Mouse (Mus musculus) cerebellum, postnatal 36 days (tissue): ENCODE data around the gene Nxf2.
A peak's percentile ranks its signal among the peaks of the same experiment; 100 is the strongest.
"Not testable (repeated sequence)": the region's sequence is repeated elsewhere in the genome, so short reads cannot be mapped to it uniquely, and the experiment has no call there.

ENCODE experiments used
- DNase-seq, 2 experiments: peaks; one replicate each; pipeline ENCODE4 v3.0.0; 2021 to 2022; ENCODE audit warnings: mixed read lengths in 2 of 2

The Nxf2 gene

GRCm38 (mm10) chrX:134964546-134964945, at the start of gene Nxf2:
Gene Nxf2 (minus strand): TSS chrX:134964754.
- DNase-seq: no peak

DNA sequence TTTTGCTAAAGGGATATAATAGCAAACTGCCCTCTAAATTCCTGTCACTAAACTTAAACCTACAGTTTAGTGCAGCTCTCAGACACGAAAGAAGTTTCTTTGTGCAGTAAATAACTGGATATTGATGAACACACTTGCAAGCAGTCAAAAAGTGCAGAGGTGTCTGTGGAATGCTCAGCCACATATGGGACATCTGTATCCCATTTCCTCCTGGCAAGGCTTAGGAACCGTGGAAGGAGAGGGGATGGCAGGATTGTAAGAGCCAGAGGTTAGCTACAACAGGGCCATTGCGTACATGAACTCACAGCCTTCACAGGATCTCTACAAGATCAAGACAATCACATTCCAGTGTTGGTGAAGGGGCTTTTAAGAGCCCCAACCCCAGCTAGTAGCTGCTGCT, 46.8 kb upstream of the Nxf2 start:
- no peak for DNase-seq

- DNase-seq: no peak
These were observed 44.9 kb upstream of the Nxf2 start for GRCm38 (mm10) chrX:135009471-135009815.

DNA sequence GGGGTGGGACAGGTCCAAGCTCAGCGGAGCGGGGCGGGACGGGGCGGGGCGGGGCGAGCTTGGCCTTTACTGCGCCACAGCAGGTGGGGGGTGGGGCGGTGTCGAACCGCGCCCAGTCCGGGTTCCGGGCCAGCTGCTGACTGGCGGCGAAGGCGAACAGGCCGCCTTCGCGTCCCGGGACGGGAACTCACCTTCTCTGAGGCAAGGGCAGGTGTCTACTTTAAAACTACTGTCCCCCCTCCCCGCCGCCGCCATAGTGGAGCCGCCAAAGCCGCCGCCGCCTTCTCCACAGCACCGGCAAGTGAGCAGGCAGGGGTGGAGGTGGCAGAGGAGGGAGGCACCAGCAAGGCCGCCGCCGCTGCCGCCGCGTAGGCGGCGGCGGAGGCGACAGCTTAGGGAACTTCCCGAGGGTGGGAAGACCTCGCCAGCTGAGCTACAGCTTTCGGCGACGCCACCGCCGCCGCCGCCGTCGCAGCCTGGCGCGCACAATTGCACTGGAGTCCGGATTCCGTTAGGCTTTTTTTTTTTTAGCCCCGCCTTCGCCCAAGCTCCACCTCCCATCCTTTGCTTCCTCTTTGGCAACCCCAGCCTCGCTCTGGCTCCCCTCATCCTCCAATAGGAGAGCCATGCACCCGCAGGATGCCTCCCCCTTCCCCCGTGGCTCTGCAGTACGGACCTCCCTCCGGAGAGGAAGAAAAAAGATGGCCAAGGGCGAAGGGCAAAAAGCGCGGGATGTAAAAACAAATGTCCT, 44.3 kb upstream of the Nxf2 start, which contains the start of gene Zmat1:
TSS of gene Zmat1 (minus strand) at position 490 of the 751 bp plus-strand sequence.
- peak; percentile 77 to 86 for DNase-seq

- no peak for DNase-seq
These were observed 43.5 kb upstream of the Nxf2 start for GRCm38 (mm10) chrX:135008021-135008420.

DNA sequence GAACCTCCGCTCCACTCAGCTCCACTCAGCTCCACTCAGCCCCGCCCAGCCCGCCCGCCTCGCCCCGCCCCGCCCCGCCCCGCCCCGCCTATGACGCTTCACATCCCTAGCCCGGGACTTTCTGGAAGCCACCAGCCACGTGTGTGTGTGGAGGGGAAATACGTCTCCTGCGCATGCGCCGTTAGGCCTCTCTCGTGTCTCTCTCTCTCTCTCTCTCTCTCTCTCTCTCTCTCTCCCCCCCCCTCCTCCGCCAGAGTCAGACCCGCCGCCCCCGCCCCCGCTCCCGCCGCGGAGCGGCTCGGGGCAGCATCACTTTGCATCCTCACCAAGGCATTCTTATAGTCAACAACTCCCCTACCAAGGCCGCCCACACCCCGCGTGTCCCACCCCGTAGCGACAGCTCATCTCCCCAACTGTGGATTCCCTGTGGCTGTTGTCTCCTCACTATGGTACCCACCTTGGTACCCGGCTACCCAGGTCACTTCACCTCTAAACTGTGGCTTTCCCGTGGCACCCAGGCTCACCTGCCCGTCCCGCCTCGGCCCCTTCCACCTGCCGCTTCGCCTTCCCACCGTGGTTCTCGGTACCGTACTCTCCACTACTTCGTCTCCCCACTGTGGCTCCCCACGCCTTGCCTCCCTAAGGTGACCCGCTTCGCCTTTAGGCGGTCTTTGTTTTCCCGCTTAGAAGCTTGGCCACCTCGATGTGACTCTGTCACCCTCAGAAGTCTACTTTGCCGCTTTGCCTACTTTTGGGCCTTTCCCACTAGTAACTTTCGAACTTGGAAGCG, 1.1 kb downstream of the Nxf2 start:
- peak; percentile 38 to 59 for DNase-seq

DNA sequence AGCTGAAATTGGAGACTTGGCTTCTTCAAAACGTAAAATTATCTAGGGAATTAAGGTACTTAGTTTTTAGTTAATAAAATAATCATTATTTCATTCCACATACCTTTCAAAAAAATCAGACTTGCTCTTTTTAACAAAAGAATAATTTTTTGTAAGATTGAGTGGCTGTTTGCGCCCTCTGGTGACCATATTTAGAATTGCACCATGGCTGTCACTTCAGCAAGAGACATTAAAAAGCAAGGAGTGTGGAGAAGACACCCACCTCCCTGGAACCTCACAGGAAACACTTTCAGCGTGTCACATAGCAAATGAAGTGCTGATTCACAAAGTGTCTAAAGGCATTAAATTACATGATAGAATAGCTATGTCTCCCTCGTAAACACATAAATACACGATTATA, 34.2 kb downstream of the Nxf2 start:
- peak; percentile 33 to 46 for DNase-seq

DNA sequence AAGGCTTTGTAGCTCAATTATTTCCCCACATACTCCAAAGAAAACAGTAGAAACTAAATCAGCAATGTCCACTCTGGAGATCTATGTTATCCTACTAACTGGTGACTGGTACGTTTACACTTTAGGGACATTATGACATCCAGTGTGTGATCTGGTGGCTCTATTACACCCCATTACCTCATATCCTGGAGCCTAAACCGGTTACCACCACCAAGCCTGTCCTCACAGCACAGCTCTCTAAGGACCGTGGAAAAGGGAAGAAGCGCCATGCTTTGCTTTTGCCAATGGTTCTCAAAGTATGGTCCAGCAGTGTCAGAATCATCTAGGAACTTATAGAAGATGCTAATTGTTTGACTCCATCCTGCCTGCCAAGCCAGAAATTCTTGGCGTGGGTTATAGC, 34.6 kb downstream of the Nxf2 start:
- DNase-seq: no peak

DNA sequence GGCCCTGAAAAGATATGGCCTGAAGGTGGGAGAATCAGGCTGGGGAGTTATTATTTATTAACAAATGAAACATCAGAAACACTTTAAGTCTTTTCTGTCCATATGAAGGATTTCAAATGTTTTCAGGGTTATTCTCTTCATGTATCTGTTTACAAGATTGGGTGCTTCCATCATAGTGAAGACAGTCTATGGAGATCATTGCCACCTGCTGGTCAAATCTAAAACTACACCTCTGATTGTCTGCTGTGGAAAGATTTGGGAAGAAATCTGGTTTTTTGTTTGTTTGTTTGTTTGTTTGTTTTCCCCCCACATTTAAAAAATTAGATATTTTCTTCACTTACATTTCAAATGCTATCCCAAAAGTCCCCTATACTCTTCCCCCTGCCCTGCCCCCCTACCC, 39.5 kb downstream of the Nxf2 start:
- DNase-seq: peak; percentile 10 to 48

DNA sequence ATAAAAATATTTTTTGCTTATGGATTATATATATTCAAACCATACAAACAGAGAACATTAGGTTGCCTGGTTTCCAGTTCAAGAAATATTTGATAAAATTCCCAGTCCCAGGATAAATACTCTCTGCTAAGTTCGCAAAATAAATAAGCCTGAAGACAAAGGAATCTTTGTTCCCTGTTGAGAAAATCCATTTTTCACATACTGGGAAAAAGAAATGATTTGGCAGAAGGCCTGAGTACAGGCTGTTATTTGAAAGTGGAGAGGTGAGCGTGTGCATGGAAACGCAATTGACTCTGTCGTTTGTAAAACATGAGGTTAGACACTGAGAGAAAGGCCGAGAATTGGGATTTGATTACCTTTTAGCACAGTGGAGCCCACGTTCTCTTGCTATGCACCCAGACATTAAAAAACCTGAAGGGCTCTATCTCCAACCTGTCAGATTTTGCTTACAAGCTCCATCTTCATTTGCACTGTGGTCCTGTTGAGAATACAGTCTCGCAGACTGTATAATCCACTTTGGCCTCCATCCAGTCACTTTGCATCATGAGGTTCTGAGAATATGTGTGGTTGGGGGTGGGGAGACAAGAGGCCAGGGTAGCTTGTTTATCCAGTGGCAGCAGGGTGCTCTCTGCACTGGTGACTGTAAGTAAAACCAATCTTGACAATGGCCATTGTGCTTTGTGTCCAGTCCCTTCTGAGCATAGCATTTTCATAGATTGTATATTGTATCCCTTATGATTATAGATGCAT, 40.7 kb downstream of the Nxf2 start:
- no peak for DNase-seq

- DNase-seq: no peak
These were observed 45.3 kb downstream of the Nxf2 start for GRCm38 (mm10) chrX:134919220-134919619.

DNA sequence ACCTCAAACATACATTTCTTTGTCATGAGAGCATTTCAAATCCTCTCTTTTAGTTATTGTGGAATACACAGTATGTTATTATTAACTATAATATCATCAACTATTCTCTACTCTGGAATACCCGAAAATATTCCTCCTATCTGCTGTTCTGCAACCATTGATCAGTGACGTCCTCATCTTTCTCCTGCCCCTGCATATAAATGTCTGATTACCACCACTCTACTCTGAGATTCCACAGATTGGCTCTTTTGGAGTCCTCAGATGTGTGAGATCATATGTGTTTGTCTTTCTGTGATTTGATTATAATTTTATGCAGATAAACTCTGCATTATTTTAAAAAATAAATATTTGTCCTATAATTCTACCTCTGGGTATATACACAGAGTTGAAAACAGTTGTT, 48.8 kb downstream of the Nxf2 start:
- DNase-seq: no peak

DNA sequence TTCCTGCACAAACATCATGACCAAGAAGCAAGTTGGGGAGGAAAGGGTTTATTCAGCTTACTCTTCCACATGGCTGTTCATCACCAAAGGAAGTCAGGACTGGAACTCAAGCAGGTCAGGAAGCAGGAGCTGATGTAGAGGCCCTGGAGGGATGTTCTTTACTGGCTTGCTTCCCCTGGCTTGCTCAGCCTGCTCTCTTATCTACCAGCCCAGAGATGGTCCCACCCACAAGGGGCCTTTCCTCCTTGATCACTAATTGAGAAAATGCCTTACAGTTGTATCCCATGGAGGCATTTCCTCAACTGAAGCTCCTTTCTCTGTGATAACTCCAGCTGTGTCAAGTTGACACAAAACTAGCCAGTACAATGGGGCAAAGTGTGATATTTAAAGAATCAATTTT, 49.2 kb downstream of the Nxf2 start:
- not testable (repeated sequence) for DNase-seq

DNA sequence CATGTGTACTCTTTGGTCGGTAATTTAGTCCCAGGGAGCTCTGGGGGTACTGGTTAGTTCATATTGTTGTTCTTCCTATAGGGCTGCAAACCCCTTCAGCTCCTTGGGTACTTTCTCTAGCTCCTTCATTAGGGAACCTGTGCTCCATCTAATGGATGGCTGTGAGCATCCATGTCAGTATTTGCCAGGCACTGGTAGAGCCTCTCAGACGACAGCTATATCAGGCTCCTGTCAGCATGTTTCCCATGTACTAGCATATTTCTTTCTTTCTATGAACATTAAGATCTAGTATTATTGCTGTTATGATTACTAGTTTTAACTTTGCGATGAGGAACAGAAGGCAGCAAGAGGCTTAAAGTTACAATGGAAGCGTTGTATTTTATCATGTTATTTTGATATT, 49.7 kb downstream of the Nxf2 start:
- DNase-seq: no peak

DNA sequence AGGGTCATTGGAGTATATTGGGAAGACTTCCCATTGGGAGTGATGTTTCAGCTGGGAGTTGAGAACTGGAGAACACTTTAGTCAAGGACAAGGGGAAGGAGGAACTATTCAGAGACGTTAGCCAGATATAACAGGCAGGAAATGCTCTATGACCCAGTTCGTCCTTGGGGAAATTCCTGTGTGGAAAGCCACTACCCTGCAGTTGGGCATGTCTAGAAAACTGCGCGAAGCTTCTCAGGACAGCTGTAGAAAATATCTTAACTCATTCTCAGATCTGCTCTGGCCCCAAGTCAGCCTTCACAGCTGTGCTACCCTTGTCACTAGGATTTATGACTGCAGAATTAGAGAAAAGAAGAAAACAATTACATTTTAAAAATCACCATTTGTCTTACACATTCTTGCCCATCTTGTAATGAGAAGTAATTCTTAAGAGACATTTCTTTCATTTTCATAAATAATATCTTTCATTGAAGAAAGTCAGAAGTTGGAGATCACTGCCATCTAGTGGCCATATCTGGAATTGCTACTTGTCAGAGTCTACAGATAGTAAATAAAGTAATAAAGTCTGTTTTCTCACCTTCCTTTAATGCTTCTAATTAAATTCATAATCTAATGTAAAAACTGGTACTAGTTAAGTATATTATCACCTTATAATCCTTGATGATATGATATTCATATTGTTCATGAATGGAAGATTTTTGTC, 51.2 kb downstream of the Nxf2 start:
- peak; percentile 2 to 46 for DNase-seq

GRCm38 (mm10) chrX:134912805-134913204, 51.7 kb downstream of the Nxf2 start:
- DNase-seq: no peak

GRCm38 (mm10) chrX:134910345-134910744, 54.2 kb downstream of the Nxf2 start:
- DNase-seq: no peak
